Comparison of ENCODE assay signal across 22 mouse cellular contexts in the genomic region with DNA sequence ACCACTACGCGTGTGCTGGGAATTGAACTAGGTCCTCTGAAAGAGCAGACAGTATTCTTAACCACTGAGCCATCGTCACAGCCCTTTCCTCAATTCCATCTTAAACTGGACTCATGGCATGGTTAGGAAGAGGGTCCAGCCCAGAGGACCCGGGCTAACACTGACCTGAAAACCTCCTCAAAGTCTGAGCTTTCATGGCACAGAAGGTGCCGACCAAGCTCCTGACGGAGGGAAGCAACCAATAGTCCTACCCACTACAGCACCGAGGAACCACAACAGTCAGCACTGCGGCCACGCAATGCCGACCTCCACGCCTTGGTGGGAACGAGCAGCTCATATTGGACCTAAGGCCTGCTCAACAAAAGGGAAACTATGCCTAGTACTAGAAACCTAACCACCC. TPM values are rescaled to one million over a fixed set of nuclear protein-coding genes. Genes with fewer than 3 reads are reported as not detected.
DNase-seq lines count a peak whose midpoint lies in the region; TF ChIP-seq lines count a peak whose summit lies in the region.
"Had no signal": no experiment of that assay in that cellular context is flagged by ENCODE, and none has a peak within 500 bp of the region (broad histone marks: within the 10 kb centered on the region; RNA-seq: fewer than 3 reads in every experiment).

No protein-coding gene starts in this region.

- intact Hi-C loops in heart, postnatal 36 days (cut with DNase I), result no loop called here
- intact Hi-C loops in heart, adult 2 months (cut with DNase I), result no loop called here

- H3K27me3 ChIP-seq in heart, embryonic 10.5 days (ENCODE audit: insufficient read depth, poor library complexity, severe bottlenecking), result no peaks in the 10 kb centered on the region
- no peaks in the 10 kb centered on the region for H3K27me3 ChIP-seq in heart, adult 2 months (ENCODE audit: control insufficient read depth, insufficient read depth, low read length)
- H3K27me3 ChIP-seq: CH12.LX, Patski had no signal

- 97% methylated on average over 12 of the region's 12 CpGs for WGBS in heart, embryonic 10.5 days
- 97% methylated on average over 12 of the region's 12 CpGs for WGBS in heart, adult 2 months

- no peak for TF ChIP-seq EP300 in heart, adult 2 months (IDR thresholded peaks at IDR 0.05; ENCODE audit: insufficient read depth, low read depth, low read length)

- peaks cover 69% of the 10 kb centered on the region for H3K36me3 ChIP-seq in heart, embryonic 10.5 days
- H3K36me3 ChIP-seq in heart, adult 2 months (ENCODE audit: control insufficient read depth, insufficient read depth, low read length), result no peaks in the 10 kb centered on the region; the same call in 1 of the 2 replicates

- H3K4me3 ChIP-seq in heart, embryonic 10.5 days, result no peak overlapping the region
- H3K4me3 ChIP-seq in heart, adult 2 months, result no peak overlapping the region

- no peaks in the 10 kb centered on the region for H3K79me2 ChIP-seq in heart, adult 2 months (replicated peaks; ENCODE audit: control insufficient read depth, insufficient read depth, low read length)

- H3K4me1 ChIP-seq in heart, embryonic 10.5 days, result no peaks in the 10 kb centered on the region
- H3K4me1 ChIP-seq in heart, adult 2 months (ENCODE audit: control insufficient read depth, insufficient read depth, low read length), result no peaks in the 10 kb centered on the region

- no peak for TF ChIP-seq POLR2A in heart, adult 2 months (IDR thresholded peaks at IDR 0.05; ENCODE audit: insufficient read depth, low read depth, low read length)

- H3K27ac ChIP-seq in heart, embryonic 10.5 days, result no peak overlapping the region
- no peak overlapping the region for H3K27ac ChIP-seq in heart, adult 2 months

- no peak for TF ChIP-seq CTCF in heart, adult 2 months (IDR thresholded peaks at IDR 0.05)

- no peak overlapping the region for H3K9ac ChIP-seq in heart, adult 2 months (ENCODE audit: low read depth, low read length)

- DNase-seq in heart, adult 11 months, result peak; percentile 84
- no peak for DNase-seq in heart, postnatal 36 days
- DNase-seq in heart, embryonic 10.5 days (ENCODE audit: low spot score), result peak; percentile 68
- no peak for DNase-seq in heart, adult 2 months
- DNase-seq: adrenal gland, adult 2 months; adrenal gland, adult 8-10 months; adrenal gland, postnatal 10 days; adrenal gland, postnatal 14 days; adrenal gland, postnatal 25 days; adrenal gland, postnatal 36 days; B cell, adult 2 months; cerebellum, adult 11 months; cerebellum, adult 11-12 months; cerebellum, adult 18-20 months had no signal

- no peaks in the 10 kb centered on the region for H3K9me3 ChIP-seq in heart, embryonic 10.5 days
- H3K9me3 ChIP-seq: G1E had no signal

RNA-seq across cellular contexts. Expression of gene Slc22a13, which starts 47.3 kb away (rescaled TPM):
- total RNA-seq in heart, postnatal 36 days (2021), result not detected
- not detected in 2 replicates for polyA plus RNA-seq in heart, embryonic 10.5 days (2016; fragmentation: Nextera tagmentation; extraction: Ambion mirVana)
- not detected for total RNA-seq in heart, adult 2 months (2021)
- 0.06 TPM in 1 of 2 replicates, not detected in the other for polyA plus RNA-seq in heart, adult 2 months (2012; rRNA removed)
- total RNA-seq: adrenal gland, adult 18-20 months; adrenal gland, adult 2 months; adrenal gland, adult 8-10 months; adrenal gland, postnatal 10 days; adrenal gland, postnatal 14 days; adrenal gland, postnatal 25 days; adrenal gland, postnatal 36 days; CH12.LX; G1E; MEL had no signal
- polyA plus RNA-seq: activated CD4-positive, CD25-positive, alpha-beta regulatory T cell, adult 4 months; adrenal gland, adult 2 months; C2C12; CD4-positive, CD25-positive, alpha-beta regulatory T cell, adult 4 months; G1E had no signal

Comparison
In these comparisons a context has a peak if more than half of its experiments do, and no peak if none do; other contexts are left out.
1. DNase-seq: peak in heart, adult 11 months (single experiment) and heart, embryonic 10.5 days (single experiment); none in heart, postnatal 36 days (0 of 2) and heart, adult 2 months (0 of 2).